9 mouse cellular contexts compared by ENCODE assay signal in the genomic region with DNA sequence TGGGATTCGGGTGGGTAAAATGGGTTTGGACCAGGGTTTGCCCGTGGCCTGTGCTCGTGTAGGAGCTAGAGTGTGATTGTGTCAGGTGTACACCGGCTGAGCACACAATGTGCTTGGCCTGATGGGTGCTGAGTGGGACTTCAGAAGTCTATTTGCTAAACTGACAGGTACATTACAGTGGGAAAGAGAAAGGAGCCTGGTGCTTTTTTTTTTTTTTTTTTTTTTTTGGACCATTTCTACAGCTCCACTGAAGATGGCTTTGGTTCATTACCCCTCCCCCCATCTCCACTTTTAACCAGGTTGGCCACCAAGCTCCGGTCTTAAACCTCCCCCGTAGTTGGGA. TPM values are rescaled to one million over a fixed set of nuclear protein-coding genes. Genes with fewer than 3 reads are reported as not detected.
DNase-seq lines count a peak whose midpoint lies in the region; ATAC-seq and TF ChIP-seq lines count a peak whose summit lies in the region.
"Had no signal": no experiment of that assay in that cellular context is flagged by ENCODE, and none has a peak within 500 bp of the region (broad histone marks: within the 10 kb centered on the region; RNA-seq: fewer than 3 reads in every experiment).

No protein-coding gene starts in this region.

- H3K4me2 ChIP-seq in intestine, embryonic 16.5 days (ENCODE audit: low read depth, low read length), result peak overlapping the region; percentile 90
- H3K4me2 ChIP-seq in neural tube, embryonic 14.5 days (ENCODE audit: low read depth, low read length), result peak overlapping the region; percentile 71

- no peak for TF ChIP-seq POLR2A in thymus, adult 2 months (IDR thresholded peaks at IDR 0.05; ENCODE audit: control insufficient read depth, extremely low read depth, insufficient read depth, low read length, poor library complexity)

- peak overlapping the region; percentile 94 for H3K4me3 ChIP-seq in thymus, adult 2 months (ENCODE audit: control insufficient read depth, insufficient read depth, low read length)
- H3K4me3 ChIP-seq in intestine, embryonic 16.5 days (ENCODE audit: low read length), result peak overlapping the region; percentile 97
- peak overlapping the region; percentile 74 for H3K4me3 ChIP-seq in neural tube, embryonic 14.5 days (ENCODE audit: low read depth, low read length)

- no peak for TF ChIP-seq CTCF in thymus, adult 2 months (IDR thresholded peaks at IDR 0.05; ENCODE audit: borderline replicate concordance, control insufficient read depth, extremely low read depth, insufficient read depth, low read length, poor library complexity)

- peaks cover 14% of the 10 kb centered on the region for H3K4me1 ChIP-seq in thymus, adult 2 months (replicated peaks; ENCODE audit: control insufficient read depth, insufficient read depth, low read length)
- H3K4me1 ChIP-seq in intestine, embryonic 16.5 days (ENCODE audit: control insufficient read depth, insufficient read depth, low read length), result peaks cover 29% of the 10 kb centered on the region
- peaks cover 30% of the 10 kb centered on the region for H3K4me1 ChIP-seq in neural tube, embryonic 14.5 days (ENCODE audit: control insufficient read depth, insufficient read depth, low read length)

- peak; percentile 10 for DNase-seq in embryo, embryonic 11 days
- no peak for DNase-seq in embryo, embryonic 10 days (ENCODE audit: low spot score)
- no peak for DNase-seq in thymus, adult 2 months
- no peak for DNase-seq in thymus, postnatal 10 days (ENCODE audit: low spot score in 2 of 2)
- DNase-seq in right cerebral cortex, postnatal 4 days, result no peak
- no peak for DNase-seq in gastrocnemius, postnatal 4 days (ENCODE audit: low spot score in 2 of 2)

- no peaks in the 10 kb centered on the region for H3K27me3 ChIP-seq in thymus, adult 2 months (ENCODE audit: control insufficient read depth, insufficient read depth, low read length)
- H3K27me3 ChIP-seq in intestine, embryonic 16.5 days (replicated peaks; ENCODE audit: control insufficient read depth, insufficient read depth, low read length), result no peaks in the 10 kb centered on the region
- no peaks in the 10 kb centered on the region for H3K27me3 ChIP-seq in neural tube, embryonic 14.5 days (ENCODE audit: control insufficient read depth, insufficient read depth, low read length)
- H3K27me3 ChIP-seq: Patski had no signal

- peak overlapping the region; percentile 96 for H3K9ac ChIP-seq in intestine, embryonic 16.5 days (ENCODE audit: low read depth, low read length)
- H3K9ac ChIP-seq in neural tube, embryonic 14.5 days (replicated peaks; ENCODE audit: low read depth, low read length), result peak overlapping the region; percentile 97

- no peaks in the 10 kb centered on the region for H3K9me3 ChIP-seq in intestine, embryonic 16.5 days (ENCODE audit: control insufficient read depth, low read length)
- H3K9me3 ChIP-seq in neural tube, embryonic 14.5 days (ENCODE audit: control insufficient read depth, low read length), result no peaks in the 10 kb centered on the region

- H3K27ac ChIP-seq in thymus, adult 2 months (ENCODE audit: control insufficient read depth, insufficient read depth, low read length), result 0 out of 2 replicates have a peak overlapping the region, but pooled peaks have one; percentile 14
- peak overlapping the region; percentile 97 for H3K27ac ChIP-seq in intestine, embryonic 16.5 days (ENCODE audit: low read length)
- H3K27ac ChIP-seq in neural tube, embryonic 14.5 days (ENCODE audit: low read depth, low read length), result no peak overlapping the region

- 4% methylated on average over 6 of the region's 6 CpGs for WGBS in thymus, adult 2 months
- WGBS in intestine, embryonic 16.5 days, result 21% methylated on average over 6 of the region's 6 CpGs
- WGBS in neural tube, embryonic 14.5 days, result 29% methylated on average over 6 of the region's 6 CpGs

- H3K36me3 ChIP-seq in thymus, adult 2 months (ENCODE audit: control insufficient read depth, insufficient read depth, low read length), result no peaks in the 10 kb centered on the region
- no peaks in the 10 kb centered on the region for H3K36me3 ChIP-seq in intestine, embryonic 16.5 days (ENCODE audit: control insufficient read depth, insufficient read depth, low read length)
- H3K36me3 ChIP-seq in neural tube, embryonic 14.5 days (ENCODE audit: control insufficient read depth, insufficient read depth, low read length), result no peaks in the 10 kb centered on the region

- ATAC-seq in intestine, embryonic 16.5 days, result no peak
- no peak for ATAC-seq in neural tube, embryonic 14.5 days (ENCODE audit: low read depth)

RNA-seq across cellular contexts. Expression of gene Zfp592, which starts 1.2 kb away (rescaled TPM):
- polyA plus RNA-seq in thymus, adult 2 months (2012; rRNA removed), result 45.0 and 46.2 TPM in 2 replicates
- 9.9 and 12.4 TPM in 2 replicates for polyA plus RNA-seq in intestine, embryonic 16.5 days (2015; fragmentation: Nextera tagmentation; extraction: Ambion mirVana)
- polyA plus RNA-seq in neural tube, embryonic 14.5 days (2014; fragmentation: Nextera tagmentation; extraction: Ambion mirVana), result 8.9 and 11.1 TPM in 2 replicates
- 10 to 100 TPM; 18.4 to 20.2 TPM for total RNA-seq in gastrocnemius, postnatal 4 days (2021)

RNA-seq across cellular contexts. Expression of gene Sec11a, which starts 47.1 kb away (rescaled TPM):
- 92.1 and 107 TPM in 2 replicates for polyA plus RNA-seq in thymus, adult 2 months (2012; rRNA removed)
- polyA plus RNA-seq in intestine, embryonic 16.5 days (2015; fragmentation: Nextera tagmentation; extraction: Ambion mirVana), result 234 and 256 TPM in 2 replicates
- polyA plus RNA-seq in neural tube, embryonic 14.5 days (2014; fragmentation: Nextera tagmentation; extraction: Ambion mirVana), result 128 and 155 TPM in 2 replicates
- 10 to 100 TPM; 71.6 to 77.3 TPM for total RNA-seq in gastrocnemius, postnatal 4 days (2021)
